ENCODE assay signal across 17 mouse cellular contexts in genomic region chr13:52605006-52605405, GRCm38 (mm10). TPM values are rescaled to one million over a fixed set of nuclear protein-coding genes. Genes with fewer than 3 reads are reported as not detected.
DNase-seq lines count a peak whose midpoint lies in the region; TF ChIP-seq lines count a peak whose summit lies in the region.
"Had no signal": no experiment of that assay in that cellular context is flagged by ENCODE, and none has a peak within 500 bp of the region (broad histone marks: within the 10 kb centered on the region; RNA-seq: fewer than 3 reads in every experiment).

No protein-coding gene starts in this region.

- H3K9me3 ChIP-seq in CH12.LX (replicated peaks; ENCODE audit: low read length): peaks cover 8% of the 10 kb centered on the region

- TF ChIP-seq RAD21 in CH12.LX (IDR thresholded peaks at IDR 0.05; ENCODE audit: low read depth, low read length): no peak

- in situ Hi-C loops in CH12.LX (cut with MboI; ENCODE audit: low pct_ligation_motif_present, low pct_unique_long_range_greater_than_20kb, low sequenced_read_pairs): no loop called here

- peaks cover 89% of the 10 kb centered on the region for H3K79me2 ChIP-seq in CH12.LX (replicated peaks; ENCODE audit: control insufficient read depth, extremely low read depth, insufficient read depth, poor library complexity, severe bottlenecking)

- H3K27me3 ChIP-seq in spleen, adult 2 months (ENCODE audit: control insufficient read depth, insufficient read depth, low read length): no peaks in the 10 kb centered on the region
- no peaks in the 10 kb centered on the region for H3K27me3 ChIP-seq in CH12.LX (replicated peaks)

- peaks cover 46% of the 10 kb centered on the region; the same call in 1 of the 2 replicates for H3K4me1 ChIP-seq in spleen, adult 2 months (ENCODE audit: control insufficient read depth, insufficient read depth, insufficient read length)
- peaks cover 55 to 95% of the 10 kb centered on the region in 2 experiments for H3K4me1 ChIP-seq in CH12.LX (ENCODE audit: control insufficient read depth in 1 of 2, insufficient read depth in 2 of 2)

- DNase-seq in spleen, adult 2 months (ENCODE audit: low read depth in 1 of 2, low spot score in 2 of 2): no peak
- DNase-seq in spleen, postnatal 4 days (ENCODE audit: low spot score in 2 of 2): no peak
- peak; percentile 56 for DNase-seq in CH12.LX (ENCODE audit: extremely low read depth)
- no peak for DNase-seq in kidney, postnatal 14 days
- DNase-seq: adrenal gland, adult 2 months; adrenal gland, adult 8-10 months; adrenal gland, postnatal 10 days; adrenal gland, postnatal 14 days; adrenal gland, postnatal 25 days; adrenal gland, postnatal 36 days; B cell, adult 2 months; cerebellum, adult 11 months; cerebellum, adult 11-12 months; cerebellum, adult 18-20 months; cerebellum, adult 2 months had no signal

- peak; percentile 52; the same call in 1 of the 2 replicates for TF ChIP-seq EP300 in CH12.LX (IDR thresholded peaks at IDR 0.05; ENCODE audit: low read length)

- H3K4me2 ChIP-seq in CH12.LX (ENCODE audit: insufficient read depth, low read depth, poor library complexity, severe bottlenecking): peak overlapping the region; percentile 74

- peaks cover 7% of the 10 kb centered on the region for H3K36me3 ChIP-seq in spleen, adult 2 months (ENCODE audit: control insufficient read depth, insufficient read depth, low read length)
- H3K36me3 ChIP-seq in CH12.LX (replicated peaks in 1 of 2; ENCODE audit: control insufficient read depth in 1 of 2, insufficient read depth in 1 of 2, low read length in 1 of 2): peaks cover 53 to 90% of the 10 kb centered on the region in 2 experiments
- H3K36me3 ChIP-seq: G1E had no signal

- dilution Hi-C loops in CH12.LX (cut with MboI; ENCODE audit: extremely low pct_ligation_motif_present, extremely low pct_unique_long_range_greater_than_20kb, low sequenced_read_pairs): no loop called here

- WGBS in spleen, adult 2 months: 39% methylated on average over 3 of the region's 3 CpGs

- no peak for TF ChIP-seq CTCF in spleen, adult 2 months (IDR thresholded peaks at IDR 0.05; ENCODE audit: extremely low read depth, insufficient read depth, insufficient read length, insufficient replicate concordance)
- TF ChIP-seq CTCF in CH12.LX (conservative IDR thresholded peaks at IDR 0.05 in 1 of 2, IDR thresholded peaks at IDR 0.05 in 1 of 2; ENCODE audit: low read depth in 2 of 2, low read length in 2 of 2): no peak

- H3K27ac ChIP-seq in spleen, adult 2 months (ENCODE audit: insufficient read depth, low read length): 0 out of 2 replicates have a peak overlapping the region, but pooled peaks have one; percentile 1
- peak overlapping the region; percentile 87; the same call in 1 of the 2 replicates for H3K27ac ChIP-seq in CH12.LX (ENCODE audit: insufficient read depth, low read depth)

- H3K9ac ChIP-seq in CH12.LX (ENCODE audit: insufficient read depth, low read depth): peak overlapping the region; percentile 27; the same call in 1 of the 2 replicates

- no peak for TF ChIP-seq POLR2A in spleen, adult 2 months (IDR thresholded peaks at IDR 0.05; ENCODE audit: low read depth, low read length)
- TF ChIP-seq POLR2A in CH12.LX (IDR thresholded peaks at IDR 0.05; ENCODE audit: low read depth, low read length): peak; percentile 33; the same call in 1 of the 2 replicates

- H3K4me3 ChIP-seq in spleen, adult 2 months (ENCODE audit: extremely low read depth, insufficient read depth, insufficient read length): no peak overlapping the region
- peak overlapping the region in 1 of 3 experiments; percentile 17 for H3K4me3 ChIP-seq in CH12.LX (replicated peaks in 1 of 3; ENCODE audit: low read depth in 2 of 3, low read length in 2 of 3, poor library complexity in 1 of 3)

TF ChIP-seq in CH12.LX, 34 proteins besides CTCF, POLR2A, EP300 and RAD21:
- TF ChIP-seq MXI1 (IDR thresholded peaks at IDR 0.05; ENCODE audit: low read depth, low read length): peak; percentile 64; the same call in 1 of the 2 replicates
- 0 out of 2 replicates have a peak, but pooled peaks have one; percentile 9 for TF ChIP-seq BHLHE40 (IDR thresholded peaks at IDR 0.05; ENCODE audit: low read depth, low read length)
- TF ChIP-seq ELF1 (IDR thresholded peaks at IDR 0.05; ENCODE audit: low read depth, low read length): no peak
- peak; percentile 68; the same call in 1 of the 2 replicates for TF ChIP-seq MAZ (IDR thresholded peaks at IDR 0.05; ENCODE audit: low read depth, low read length)
- peak; percentile 29; the same call in 1 of the 2 replicates for TF ChIP-seq IRF4 (IDR thresholded peaks at IDR 0.05; ENCODE audit: low read depth, low read length)
- peak; percentile 81 for TF ChIP-seq ETS1 (conservative IDR thresholded peaks at IDR 0.05; ENCODE audit: low read depth, low read length)
- no peak for TF ChIP-seq PAX5 (IDR thresholded peaks at IDR 0.05; ENCODE audit: low read length)
- peak; percentile 61 for TF ChIP-seq MAX (IDR thresholded peaks at IDR 0.05; ENCODE audit: low read length)
- peak; percentile 77; the same call in 1 of the 2 replicates for TF ChIP-seq SIN3A (IDR thresholded peaks at IDR 0.05; ENCODE audit: low read length)
- peak; percentile 76 for TF ChIP-seq MYC (IDR thresholded peaks at IDR 0.05; ENCODE audit: low read depth, low read length)
- TF ChIP-seq SMC3 (IDR thresholded peaks at IDR 0.05; ENCODE audit: low read depth, low read length): no peak
- TF ChIP-seq TCF12 (IDR thresholded peaks at IDR 0.05; ENCODE audit: low read depth, low read length): peak; percentile 86
- TF ChIP-seq ZKSCAN1 (IDR thresholded peaks at IDR 0.05; ENCODE audit: borderline replicate concordance, low read depth, low read length): no peak
- TF ChIP-seq CHD2 (IDR thresholded peaks at IDR 0.05; ENCODE audit: low read length): no peak

RNA-seq across cellular contexts. Expression of gene Syk, which starts 22.0 kb away (rescaled TPM):
- 119 and 126 TPM in 2 replicates for polyA plus RNA-seq in spleen, adult 2 months (2012; rRNA removed)
- total RNA-seq in CH12.LX (2012; rRNA removed) (151 and 163 TPM in 2 replicates), CH12.LX (2014; rRNA removed) (108 and 117 TPM in 2 replicates)
- 171 and 185 TPM in 2 replicates for polyA plus RNA-seq in CH12.LX (2012; ENCODE audit: insufficient read length, low read depth)
- polyA plus RNA-seq: G1E, Patski had no signal
